Mouse (Mus musculus): ENCODE data around the gene Mettl7a1. TPM values are rescaled to one million over a fixed set of nuclear protein-coding genes. Genes with fewer than 3 reads are reported as not detected.
"Not testable (repeated sequence)": the region's sequence is repeated elsewhere in the genome, so short reads cannot be mapped to it uniquely, and the experiment has no call there.

Mettl7a1 gene
- polyA plus RNA-seq, 1 experiment from 2014 or later: 3.3 TPM

DNA sequence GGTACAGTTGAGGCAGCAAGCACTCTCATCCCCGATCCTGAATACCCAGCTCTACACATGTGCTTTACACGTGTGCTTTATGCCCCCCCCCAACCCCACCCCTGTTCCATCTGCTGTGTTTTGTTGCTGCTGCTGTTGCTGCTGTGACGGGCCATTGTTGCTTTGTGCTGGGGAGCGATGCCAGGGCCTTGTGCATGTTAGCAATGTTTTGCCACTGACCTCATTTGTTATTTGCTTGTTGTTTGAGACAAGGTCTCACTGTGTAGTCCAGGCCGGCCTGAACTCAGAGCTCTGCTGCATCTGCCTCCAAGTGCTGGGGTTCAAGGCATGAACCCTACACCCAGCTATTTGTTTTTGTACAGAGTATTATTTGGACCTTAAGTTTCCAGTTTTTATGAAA lies 13.1 kb upstream of the Mettl7a1 start:
- H3K4me1 ChIP-seq (ENCODE audit: control insufficient read depth, insufficient read depth, low read length): no peaks in the 10 kb centered on the region
- no peak overlapping the region for H3K27ac ChIP-seq (replicated peaks; ENCODE audit: low read depth, low read length)
- no peaks in the 10 kb centered on the region for H3K9me3 ChIP-seq (ENCODE audit: control insufficient read depth, low read length)
- ATAC-seq (ENCODE audit: low FRiP score, low TSS enrichment) (no peak), DNase-seq (no peak)
- no peaks in the 10 kb centered on the region for H3K27me3 ChIP-seq (ENCODE audit: control insufficient read depth, insufficient read depth, low read length)
- H3K36me3 ChIP-seq (ENCODE audit: control insufficient read depth, insufficient read depth, low read length): no peaks in the 10 kb centered on the region
- WGBS: 74% methylated on average over 5 of the region's 5 CpGs
- no peak overlapping the region for H3K4me3 ChIP-seq (replicated peaks; ENCODE audit: low read depth, low read length)
- H3K4me2 ChIP-seq (ENCODE audit: low read length): no peak overlapping the region
- H3K9ac ChIP-seq (replicated peaks; ENCODE audit: low read length): no peak overlapping the region

DNA sequence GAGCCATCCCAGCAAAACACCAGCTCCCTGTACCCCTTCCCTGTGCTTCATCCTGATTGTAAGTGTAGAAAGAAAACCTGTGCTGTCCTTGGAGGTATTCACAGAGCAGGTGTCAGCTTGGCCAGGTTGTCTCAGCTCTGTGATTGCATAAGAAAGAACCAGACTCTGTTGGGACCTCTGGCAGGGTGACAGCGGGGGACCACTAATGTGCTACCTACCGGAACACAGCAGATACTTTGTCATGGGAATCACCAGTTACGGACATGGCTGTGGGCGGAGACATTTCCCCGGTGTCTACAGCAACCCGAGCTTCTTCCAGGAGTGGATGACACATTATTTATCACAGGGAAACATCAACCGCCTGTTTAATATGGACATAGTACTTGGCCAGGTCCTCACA lies 11.6 kb upstream of the Mettl7a1 start:
- no peak for ATAC-seq (ENCODE audit: low FRiP score, low TSS enrichment)
- no peak overlapping the region for H3K4me3 ChIP-seq (replicated peaks; ENCODE audit: low read depth, low read length)
- H3K4me2 ChIP-seq (ENCODE audit: low read length): no peak overlapping the region
- H3K27ac ChIP-seq (replicated peaks; ENCODE audit: low read depth, low read length): no peak overlapping the region
- no peaks in the 10 kb centered on the region for H3K36me3 ChIP-seq (ENCODE audit: control insufficient read depth, insufficient read depth, low read length)
- no peaks in the 10 kb centered on the region for H3K9me3 ChIP-seq (ENCODE audit: control insufficient read depth, low read length)
- H3K4me1 ChIP-seq (ENCODE audit: control insufficient read depth, insufficient read depth, low read length): no peaks in the 10 kb centered on the region
- H3K9ac ChIP-seq (replicated peaks; ENCODE audit: low read length): no peak overlapping the region
- 71% methylated on average over 7 of the region's 7 CpGs for WGBS
- no peaks in the 10 kb centered on the region for H3K27me3 ChIP-seq (ENCODE audit: control insufficient read depth, insufficient read depth, low read length)
- no peak for DNase-seq

DNA sequence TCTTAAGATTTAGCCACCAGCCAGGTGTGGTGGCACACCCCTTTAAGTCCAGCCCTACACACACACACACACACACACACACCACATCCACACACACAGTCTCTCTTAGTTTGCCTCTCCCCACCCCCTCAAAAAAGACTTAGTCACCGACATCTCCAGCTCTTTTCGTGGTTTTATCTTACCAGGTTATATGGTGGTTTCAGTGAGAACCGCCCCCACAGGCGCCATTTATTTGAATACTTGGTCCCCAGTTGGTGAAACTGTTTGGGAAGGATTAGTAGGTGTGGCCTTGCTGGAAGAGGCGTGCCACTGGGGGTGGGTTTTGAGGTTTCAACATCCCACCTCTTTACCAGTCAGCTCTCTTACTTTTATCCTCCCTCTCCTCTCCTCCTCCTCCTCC lies 6.1 kb upstream of the Mettl7a1 start:
- no peak for ATAC-seq (ENCODE audit: low FRiP score, low TSS enrichment)
- no peak for DNase-seq
- WGBS: 90% methylated on average over 5 of the region's 5 CpGs

DNA sequence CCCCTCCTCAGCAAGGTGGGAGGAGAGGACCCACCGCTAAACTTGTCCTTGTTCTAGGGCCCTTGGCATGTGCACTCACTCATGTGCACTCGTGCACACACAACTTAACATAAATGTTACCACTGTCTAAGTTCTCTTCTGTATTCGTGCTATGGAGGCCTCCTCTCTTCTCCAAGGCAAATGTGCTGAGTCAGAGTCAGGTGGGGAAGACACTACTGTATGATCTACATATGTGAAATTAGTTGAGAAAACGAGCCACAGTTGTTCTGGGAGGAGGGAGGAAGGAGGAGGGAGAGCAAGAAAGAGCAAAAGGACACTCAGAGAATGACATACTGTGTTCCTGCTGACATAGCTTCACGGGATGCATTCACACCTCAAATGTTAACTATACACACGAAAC lies 3.4 kb upstream of the Mettl7a1 start:
- Histone ChIP-seq H3K9ac (replicated peaks; ENCODE audit: low read length) (no peak overlapping the region), H3K4me2 (ENCODE audit: low read length) (no peak overlapping the region), H3K36me3 (ENCODE audit: control insufficient read depth, insufficient read depth, low read length) (no peaks in the 10 kb centered on the region), H3K27me3 (ENCODE audit: control insufficient read depth, insufficient read depth, low read length) (no peaks in the 10 kb centered on the region), H3K9me3 (ENCODE audit: control insufficient read depth, low read length) (no peaks in the 10 kb centered on the region), H3K4me1 (ENCODE audit: control insufficient read depth, insufficient read depth, low read length) (0 out of 2 replicates have a peak, but pooled peaks cover 4% of the 10 kb centered on the region), H3K27ac (replicated peaks; ENCODE audit: low read depth, low read length) (no peak overlapping the region), H3K4me3 (replicated peaks; ENCODE audit: low read depth, low read length) (no peak overlapping the region)
- no peak for ATAC-seq (ENCODE audit: low FRiP score, low TSS enrichment)
- no peak for DNase-seq
- WGBS: 81% methylated on average over 6 of the region's 6 CpGs

More for the DNA sequence above, 6.1 kb upstream of the Mettl7a1 start:
- Histone ChIP-seq H3K27ac (replicated peaks; ENCODE audit: low read depth, low read length) (no peak overlapping the region), H3K9ac (replicated peaks; ENCODE audit: low read length) (no peak overlapping the region), H3K36me3 (ENCODE audit: control insufficient read depth, insufficient read depth, low read length) (no peaks in the 10 kb centered on the region), H3K9me3 (ENCODE audit: control insufficient read depth, low read length) (no peaks in the 10 kb centered on the region), H3K4me1 (ENCODE audit: control insufficient read depth, insufficient read depth, low read length) (no peaks in the 10 kb centered on the region), H3K27me3 (ENCODE audit: control insufficient read depth, insufficient read depth, low read length) (no peaks in the 10 kb centered on the region), H3K4me2 (ENCODE audit: low read length) (no peak overlapping the region), H3K4me3 (replicated peaks; ENCODE audit: low read depth, low read length) (no peak overlapping the region)

DNA sequence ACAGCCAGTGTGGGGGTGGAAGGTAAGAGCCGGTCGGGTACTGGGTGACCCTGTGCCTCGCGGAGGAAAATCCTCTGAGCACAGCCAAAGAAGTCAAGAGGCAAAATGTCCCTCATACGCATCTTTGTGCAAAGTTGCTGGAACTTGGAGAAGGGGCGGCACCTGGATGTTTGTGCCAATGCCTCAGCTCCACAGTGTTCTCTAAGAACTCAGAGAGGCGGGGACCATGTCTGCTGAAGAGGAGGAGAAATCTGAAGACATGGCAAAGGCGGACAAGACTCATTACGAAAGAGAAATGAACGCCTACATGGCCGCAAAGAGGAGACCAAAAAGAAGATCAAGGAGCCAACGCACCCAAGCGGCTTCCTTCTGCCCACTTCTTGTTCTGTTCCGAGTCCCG lies 2.4 kb upstream of the Mettl7a1 start:
- H3K27ac ChIP-seq (replicated peaks; ENCODE audit: low read depth, low read length): no peak overlapping the region
- WGBS: 56% methylated on average over 15 of the region's 15 CpGs
- DNase-seq: no peak
- no peak overlapping the region for H3K4me2 ChIP-seq (ENCODE audit: low read length)
- no peak overlapping the region for H3K4me3 ChIP-seq (replicated peaks; ENCODE audit: low read depth, low read length)
- H3K36me3 ChIP-seq (ENCODE audit: control insufficient read depth, insufficient read depth, low read length): no peaks in the 10 kb centered on the region
- no peak for ATAC-seq (ENCODE audit: low FRiP score, low TSS enrichment)
- H3K9ac ChIP-seq (replicated peaks; ENCODE audit: low read length): no peak overlapping the region
- 0 out of 2 replicates have a peak, but pooled peaks cover 5% of the 10 kb centered on the region for H3K4me1 ChIP-seq (ENCODE audit: control insufficient read depth, insufficient read depth, low read length)
- no peaks in the 10 kb centered on the region for H3K27me3 ChIP-seq (ENCODE audit: control insufficient read depth, insufficient read depth, low read length)
- no peaks in the 10 kb centered on the region for H3K9me3 ChIP-seq (ENCODE audit: control insufficient read depth, low read length)

DNA sequence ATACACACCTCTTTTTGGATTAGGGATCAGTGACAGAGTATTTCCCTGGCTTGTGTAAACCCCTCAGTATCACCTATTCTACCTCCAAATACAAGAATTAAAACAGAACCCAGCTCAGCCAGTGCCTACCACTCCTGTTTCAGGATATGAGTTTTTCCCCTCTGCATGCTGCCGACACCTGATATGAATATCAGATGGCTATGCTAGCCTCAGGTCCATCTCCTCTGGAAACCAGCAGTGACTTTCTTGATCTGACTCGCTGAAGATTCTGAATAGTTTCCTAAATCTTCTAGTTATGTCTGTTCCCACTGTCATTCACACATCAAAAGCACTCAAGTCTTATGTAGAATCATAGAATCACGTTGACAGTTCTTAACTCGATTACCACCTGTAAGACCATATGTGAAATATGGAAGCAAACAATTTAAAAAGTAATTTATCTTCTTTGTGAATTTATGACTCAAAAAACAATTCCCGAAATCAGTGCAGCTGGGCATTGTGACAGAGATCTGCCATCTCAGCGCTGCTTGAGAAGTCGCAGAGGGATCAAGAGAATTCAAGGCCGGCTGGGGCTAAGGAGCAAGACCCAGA lies 417 bp upstream of the Mettl7a1 start:
- no peaks in the 10 kb centered on the region for H3K9me3 ChIP-seq (ENCODE audit: control insufficient read depth, low read length)
- ATAC-seq (ENCODE audit: low FRiP score, low TSS enrichment): no peak
- peak overlapping the region; percentile 76 for H3K4me2 ChIP-seq (ENCODE audit: low read length)
- peak overlapping the region; percentile 52 for H3K4me3 ChIP-seq (replicated peaks; ENCODE audit: low read depth, low read length)
- H3K27me3 ChIP-seq (ENCODE audit: control insufficient read depth, insufficient read depth, low read length): no peaks in the 10 kb centered on the region
- DNase-seq: peak; percentile 1
- WGBS: 46% methylated on average over 8 of the region's 8 CpGs
- 0 out of 2 replicates have a peak, but pooled peaks cover 5% of the 10 kb centered on the region for H3K4me1 ChIP-seq (ENCODE audit: control insufficient read depth, insufficient read depth, low read length)
- H3K36me3 ChIP-seq (ENCODE audit: control insufficient read depth, insufficient read depth, low read length): no peaks in the 10 kb centered on the region
- peak overlapping the region; percentile 81 for H3K9ac ChIP-seq (replicated peaks; ENCODE audit: low read length)
- peak overlapping the region; percentile 94; the same call in 1 of the 2 replicates for H3K27ac ChIP-seq (replicated peaks; ENCODE audit: low read depth, low read length)

DNA sequence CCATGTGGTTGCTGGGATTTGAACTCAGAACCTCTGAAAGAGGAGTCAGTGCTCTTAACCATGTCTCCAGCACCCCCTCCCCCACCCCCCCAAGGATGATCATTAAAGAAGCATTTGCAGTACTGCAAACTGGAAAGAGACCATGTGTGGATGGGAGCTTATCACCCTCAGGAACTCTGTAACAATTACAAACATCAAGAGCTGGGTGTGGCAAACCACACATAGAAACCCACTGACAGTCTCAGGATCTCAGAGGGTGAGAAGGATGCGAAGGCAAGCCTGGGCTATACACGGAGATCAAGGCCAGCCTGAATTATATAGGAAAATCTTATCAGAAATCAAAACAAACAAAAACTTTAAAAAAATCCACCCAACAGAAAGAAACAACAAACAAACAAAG lies 2.3 kb downstream of the Mettl7a1 start:
- H3K4me1 ChIP-seq (ENCODE audit: control insufficient read depth, insufficient read depth, low read length): 0 out of 2 replicates have a peak, but pooled peaks cover 5% of the 10 kb centered on the region
- ATAC-seq (ENCODE audit: low FRiP score, low TSS enrichment) (no peak), DNase-seq (no peak)
- no peak overlapping the region for H3K4me2 ChIP-seq (ENCODE audit: low read length)
- no peaks in the 10 kb centered on the region for H3K27me3 ChIP-seq (ENCODE audit: control insufficient read depth, insufficient read depth, low read length)
- no peaks in the 10 kb centered on the region for H3K9me3 ChIP-seq (ENCODE audit: control insufficient read depth, low read length)
- H3K9ac ChIP-seq (replicated peaks; ENCODE audit: low read length): no peak overlapping the region
- 93% methylated on average over 2 of the region's 2 CpGs for WGBS
- H3K27ac ChIP-seq (replicated peaks; ENCODE audit: low read depth, low read length): no peak overlapping the region
- H3K4me3 ChIP-seq (replicated peaks; ENCODE audit: low read depth, low read length): no peak overlapping the region
- H3K36me3 ChIP-seq (ENCODE audit: control insufficient read depth, insufficient read depth, low read length): no peaks in the 10 kb centered on the region

DNA sequence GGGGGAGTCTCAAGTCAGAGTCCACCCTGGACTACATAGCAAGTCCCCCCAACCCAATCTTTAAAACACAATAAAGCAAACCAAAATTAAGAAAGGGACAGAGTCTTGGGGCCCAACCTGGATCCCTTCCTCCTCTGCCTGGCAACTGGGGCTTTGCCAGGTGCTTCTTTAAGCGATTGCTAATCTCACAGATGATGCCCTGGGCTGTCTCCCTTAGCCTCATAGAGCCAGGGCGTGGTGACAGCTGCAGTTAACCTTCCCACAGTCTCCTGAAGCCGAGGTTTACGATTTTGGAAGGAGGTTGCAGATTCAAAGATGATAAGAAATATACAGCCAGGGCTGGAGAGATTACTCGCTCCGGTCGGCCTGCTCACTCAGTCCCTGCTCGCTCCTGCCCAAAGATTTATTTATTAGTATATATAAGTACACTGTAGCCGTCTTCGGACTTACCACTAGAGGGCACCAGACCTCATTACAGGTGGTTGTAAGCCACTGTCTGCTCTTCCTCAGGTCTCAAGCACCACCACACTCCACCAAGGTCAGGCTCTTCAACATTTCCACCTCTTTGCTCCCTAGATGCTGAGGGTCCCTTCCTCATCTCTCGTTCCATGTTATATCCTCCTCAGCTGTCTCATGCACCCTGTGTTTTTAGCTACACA lies 3.6 kb downstream of the Mettl7a1 start:
- not testable (repeated sequence) for H3K27me3 ChIP-seq (ENCODE audit: control insufficient read depth, insufficient read depth, low read length); H3K4me2 ChIP-seq (ENCODE audit: low read length); H3K9me3 ChIP-seq (ENCODE audit: control insufficient read depth, low read length); H3K36me3 ChIP-seq (ENCODE audit: control insufficient read depth, insufficient read depth, low read length); H3K4me1 ChIP-seq (ENCODE audit: control insufficient read depth, insufficient read depth, low read length); H3K27ac ChIP-seq (replicated peaks; ENCODE audit: low read depth, low read length); H3K4me3 ChIP-seq (replicated peaks; ENCODE audit: low read depth, low read length); H3K9ac ChIP-seq (replicated peaks; ENCODE audit: low read length)
- WGBS: 47% methylated on average over 8 of the region's 11 CpGs
- peak; percentile 76 for DNase-seq
- ATAC-seq (ENCODE audit: low FRiP score, low TSS enrichment): peak; percentile 40; the same call in 1 of the 2 replicates

DNA sequence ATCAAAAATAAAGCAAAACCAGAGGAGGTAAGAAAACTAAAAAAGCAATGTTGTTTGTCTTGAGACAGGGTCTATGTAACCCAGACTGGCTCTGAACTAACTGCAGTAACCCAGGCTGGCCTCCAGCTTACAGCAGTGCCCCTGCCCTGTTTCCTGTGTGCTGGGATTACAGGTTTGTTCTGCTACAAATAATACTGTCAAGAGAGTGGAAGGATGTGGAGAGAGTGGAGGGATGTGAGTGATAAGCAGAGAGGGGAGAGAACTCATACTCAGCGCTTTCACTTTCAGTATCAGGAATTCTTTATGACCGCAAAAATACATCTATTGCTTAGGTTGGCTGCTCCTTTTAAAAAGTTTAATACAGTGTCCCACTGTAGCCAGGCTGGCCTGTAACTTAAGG lies 8.4 kb downstream of the Mettl7a1 start:
- no peaks in the 10 kb centered on the region for H3K36me3 ChIP-seq (ENCODE audit: control insufficient read depth, insufficient read depth, low read length)
- no peak overlapping the region for H3K9ac ChIP-seq (replicated peaks; ENCODE audit: low read length)
- no peaks in the 10 kb centered on the region for H3K4me1 ChIP-seq (ENCODE audit: control insufficient read depth, insufficient read depth, low read length)
- no peaks in the 10 kb centered on the region for H3K9me3 ChIP-seq (ENCODE audit: control insufficient read depth, low read length)
- H3K27me3 ChIP-seq (ENCODE audit: control insufficient read depth, insufficient read depth, low read length): no peaks in the 10 kb centered on the region
- WGBS: 92% methylated on average over 2 of the region's 2 CpGs
- no peak overlapping the region for H3K27ac ChIP-seq (replicated peaks; ENCODE audit: low read depth, low read length)
- no peak for DNase-seq
- H3K4me3 ChIP-seq (replicated peaks; ENCODE audit: low read depth, low read length): no peak overlapping the region
- no peak for ATAC-seq (ENCODE audit: low FRiP score, low TSS enrichment)
- H3K4me2 ChIP-seq (ENCODE audit: low read length): no peak overlapping the region
